Mouse (Mus musculus) embryonic facial prominence, embryonic 12.5 days (tissue): ENCODE measurements around the gene Morf4l2. TPM values are rescaled to one million over a fixed set of nuclear protein-coding genes. Genes with fewer than 3 reads are reported as not detected.
A peak's percentile ranks its signal among the peaks of the same experiment; 100 is the strongest.
"Not testable (repeated sequence)": the region's sequence is repeated elsewhere in the genome, so short reads cannot be mapped to it uniquely, and the experiment has no call there.

Source experiments
- ATAC-seq: fragments of 200-750 bp; cut with Nextera tagmentation; 2 replicates; pipeline ENCODE4 v1.8.0; 2017; ENCODE audit not compliant: insufficient number of reproducible peaks, insufficient read depth, low FRiP score, low TSS enrichment
- H3K27ac ChIP-seq: fragments of 300-500 bp; sonication (generic); 2 replicates; pipeline ENCODE4 v1.5.1; 2016; ENCODE audit warnings: mild to moderate bottlenecking
- H3K27me3 ChIP-seq: fragments of 300-500 bp; sonication (generic); 2 replicates; pipeline ENCODE4 v1.6.1; 2016; ENCODE audit warnings: mild to moderate bottlenecking, moderate library complexity
- H3K36me3 ChIP-seq: fragments of 300-500 bp; sonication (generic); 2 replicates; pipeline ENCODE4 v1.6.1; 2016; ENCODE audit warnings: mild to moderate bottlenecking
- H3K4me1 ChIP-seq: fragments of 300-500 bp; sonication (generic); 2 replicates; pipeline ENCODE4 v1.6.1; 2016
- H3K4me2 ChIP-seq: fragments of 300-500 bp; sonication (generic); replicated peaks from 2 replicates; pipeline ENCODE4 v1.6.1; 2016; ENCODE audit warnings: mild to moderate bottlenecking, moderate library complexity
- H3K4me3 ChIP-seq: fragments of 300-500 bp; sonication (generic); 2 replicates; pipeline ENCODE4 v1.5.1; 2016; ENCODE audit warnings: mild to moderate bottlenecking
- H3K9ac ChIP-seq: fragments of 300-500 bp; sonication (generic); 2 replicates; pipeline ENCODE4 v1.6.1; 2016; ENCODE audit warnings: mild to moderate bottlenecking, moderate library complexity
- H3K9me3 ChIP-seq: fragments of 300-500 bp; sonication (generic); 2 replicates; pipeline ENCODE4 v1.6.1; 2016; ENCODE audit warnings: mild to moderate bottlenecking, moderate library complexity
- WGBS: fragments of 180-500 bp; shearing (Covaris S2); methylation state at CpG from one replicate; pipeline ENCODE4 v1.1.7; 2016; 5-methylcytosine and 5-hydroxymethylcytosine counted together
- polyA plus RNA-seq: library from polyadenylated mRNA; unstranded; fragments of >200 nt; fragmentation: Nextera tagmentation; extraction: Ambion mirVana; gene quantifications from 2 replicates; pipeline ENCODE4 v1.2.1, GENCODE M21; 2016

Morf4l2 gene
- polyA plus RNA-seq, 1 experiment from 2014 or later = 635 TPM

- no peaks in the 10 kb centered on the region for H3K9me3 ChIP-seq
- peak overlapping the region; percentile 47 for H3K4me2 ChIP-seq
- ATAC-seq = peak; percentile 82
- no peaks in the 10 kb centered on the region; the same call in 1 of the 2 replicates for H3K4me1 ChIP-seq
- 21% methylated on average over 43 of the region's 46 CpGs for whole genome bisulfite sequencing
- H3K27me3 ChIP-seq = no peaks in the 10 kb centered on the region
- peak overlapping the region; percentile 86 for H3K27ac ChIP-seq
- H3K36me3 ChIP-seq = no peaks in the 10 kb centered on the region
- H3K9ac ChIP-seq = peak overlapping the region; percentile 48
- H3K4me3 ChIP-seq = peak overlapping the region; percentile 47
Measured at GRCm38 (mm10) chrX:136741651-136742201, 1.8 kb downstream of the Morf4l2 start.

- Histone ChIP-seq H3K27me3 (no peaks in the 10 kb centered on the region), H3K9ac (peak overlapping the region; percentile 63), H3K4me3 (peak overlapping the region; percentile 47), H3K9me3 (no peaks in the 10 kb centered on the region), H3K36me3 (no peaks in the 10 kb centered on the region), H3K27ac (peak overlapping the region; percentile 82), H3K4me2 (no peak overlapping the region), H3K4me1 (no peaks in the 10 kb centered on the region; the same call in 1 of the 2 replicates)
- ATAC-seq = peak; percentile 98
- 25% methylated on average over 39 of the region's 39 CpGs for WGBS
Measured at GRCm38 (mm10) chrX:136740791-136741650, 2.5 kb downstream of the Morf4l2 start.

GRCm38 (mm10) chrX:136740087-136740790 is 3.3 kb downstream of the Morf4l2 start:
- Histone ChIP-seq H3K9ac (peak overlapping the region; percentile 63), H3K36me3 (no peaks in the 10 kb centered on the region), H3K27me3 (no peaks in the 10 kb centered on the region), H3K9me3 (no peaks in the 10 kb centered on the region), H3K27ac (peak overlapping the region; percentile 82; the same call in 1 of the 2 replicates), H3K4me3 (peak overlapping the region; percentile 47), H3K4me1 (no peaks in the 10 kb centered on the region; the same call in 1 of the 2 replicates), H3K4me2 (no peak overlapping the region)
- 23% methylated on average over 15 of the region's 15 CpGs for WGBS
- no peak for ATAC-seq

- WGBS = 86% methylated on average over 4 of the region's 4 CpGs
- Histone ChIP-seq H3K27me3 (no peaks in the 10 kb centered on the region), H3K4me1 (no peaks in the 10 kb centered on the region), H3K9me3 (no peaks in the 10 kb centered on the region), H3K9ac (no peak overlapping the region), H3K4me3 (no peak overlapping the region), H3K4me2 (no peak overlapping the region), H3K36me3 (0 out of 2 replicates have a peak, but pooled peaks cover 5% of the 10 kb centered on the region), H3K27ac (no peak overlapping the region)
- no peak for ATAC-seq
Measured at GRCm38 (mm10) chrX:136732016-136732415, 11.5 kb downstream of the Morf4l2 start.

- not testable (repeated sequence) for H3K9ac ChIP-seq, H3K9me3 ChIP-seq, H3K4me3 ChIP-seq, H3K4me2 ChIP-seq, H3K4me1 ChIP-seq, H3K27ac ChIP-seq, H3K36me3 ChIP-seq, H3K27me3 ChIP-seq
- WGBS = 57% methylated on average over 3 of the region's 3 CpGs
- 0 out of 2 replicates have a peak, but pooled peaks have one; percentile 69 for ATAC-seq
Measured at GRCm38 (mm10) chrX:136714742-136715474, 28.6 kb downstream of the Morf4l2 start.

- Histone ChIP-seq H3K4me1 (no peaks in the 10 kb centered on the region), H3K27ac (peak overlapping the region; percentile 89), H3K36me3 (no peaks in the 10 kb centered on the region), H3K9ac (peak overlapping the region; percentile 61), H3K4me2 (peak overlapping the region; percentile 52), H3K4me3 (peak overlapping the region; percentile 48), H3K27me3 (no peaks in the 10 kb centered on the region), H3K9me3 (no peaks in the 10 kb centered on the region)
- ATAC-seq = no peak
- 28% methylated on average over 14 of the region's 14 CpGs for WGBS
Measured at GRCm38 (mm10) chrX:136708782-136709181, 34.7 kb downstream of the Morf4l2 start.

GRCm38 (mm10) chrX:136708168-136708681 is 35.3 kb downstream of the Morf4l2 start:
- Histone ChIP-seq H3K27ac (peak overlapping the region; percentile 89), H3K27me3 (no peaks in the 10 kb centered on the region), H3K4me2 (peak overlapping the region; percentile 52), H3K36me3 (no peaks in the 10 kb centered on the region), H3K9ac (peak overlapping the region; percentile 61), H3K4me1 (no peaks in the 10 kb centered on the region), H3K9me3 (no peaks in the 10 kb centered on the region), H3K4me3 (peak overlapping the region; percentile 48)
- ATAC-seq = peak; percentile 85
- 20% methylated on average over 18 of the region's 18 CpGs for WGBS

GRCm38 (mm10) chrX:136707446-136708167 is 35.9 kb downstream of the Morf4l2 start, which contains the start of gene Tceal1:
Gene Tceal1 (plus strand): TSS chrX:136707982.
- peak; percentile 81; the same call in 1 of the 2 replicates for ATAC-seq
- Histone ChIP-seq H3K27ac (peak within 1 kb of the TSS; percentile 89), H3K9me3 (no peaks in the 10 kb centered on the region), H3K9ac (peak within 1 kb of the TSS; percentile 61), H3K36me3 (no peaks in the 10 kb centered on the region), H3K4me3 (peak within 1 kb of the TSS; percentile 48), H3K27me3 (no peaks in the 10 kb centered on the region), H3K4me2 (peak within 1 kb of the TSS; percentile 52), H3K4me1 (no peaks in the 10 kb centered on the region)
- 20% methylated on average over 15 of the region's 15 CpGs for WGBS

- no peak overlapping the region for H3K4me3 ChIP-seq
- H3K27ac ChIP-seq = no peak overlapping the region
- ATAC-seq = no peak
- no peaks in the 10 kb centered on the region for H3K4me1 ChIP-seq
- H3K27me3 ChIP-seq = no peaks in the 10 kb centered on the region
- H3K9me3 ChIP-seq = no peaks in the 10 kb centered on the region
- H3K36me3 ChIP-seq = no peaks in the 10 kb centered on the region
- H3K9ac ChIP-seq = no peak overlapping the region
- WGBS = 76% methylated on average over 5 of the region's 5 CpGs
- H3K4me2 ChIP-seq = no peak overlapping the region
Measured at GRCm38 (mm10) chrX:136693196-136693595, 50.3 kb downstream of the Morf4l2 start.

GRCm38 (mm10) chrX:136692294-136692675 is 51.2 kb downstream of the Morf4l2 start:
- no peak overlapping the region for H3K27ac ChIP-seq
- no peak overlapping the region for H3K4me3 ChIP-seq
- H3K9me3 ChIP-seq = no peaks in the 10 kb centered on the region
- no peaks in the 10 kb centered on the region for H3K4me1 ChIP-seq
- H3K9ac ChIP-seq = no peak overlapping the region
- no peaks in the 10 kb centered on the region for H3K36me3 ChIP-seq
- no peak overlapping the region for H3K4me2 ChIP-seq
- 78% methylated on average over 4 of the region's 4 CpGs for WGBS
- no peaks in the 10 kb centered on the region for H3K27me3 ChIP-seq
- ATAC-seq = no peak
